Mouse (Mus musculus): Measurements from ENCODE around the gene Ppp3ca. TPM values are rescaled to one million over a fixed set of nuclear protein-coding genes. Genes with fewer than 3 reads are reported as not detected.

The Ppp3ca gene
- polyA plus RNA-seq, 1 experiment from 2014 or later, result 11.3 TPM

GRCm38 (mm10) chr3:136982021-136982420 lies 312.1 kb downstream of the Ppp3ca start:
- ATAC-seq (ENCODE audit: low read depth) (no peak), DNase-seq (no peak)
- Histone ChIP-seq H3K9me3 (replicated peaks) (no peaks in the 10 kb centered on the region), H3K27me3 (no peaks in the 10 kb centered on the region), H3K4me1 (replicated peaks) (no peaks in the 10 kb centered on the region), H3K4me3 (replicated peaks) (no peak overlapping the region), H3K9ac (no peak overlapping the region), H3K27ac (no peak overlapping the region), H3K4me2 (no peak overlapping the region), H3K36me3 (no peaks in the 10 kb centered on the region)
- 71% methylated on average over 11 of the region's 11 CpGs for WGBS (ENCODE audit: insufficient replicate concordance)

- no peak for DNase-seq
- WGBS (ENCODE audit: insufficient replicate concordance), result 40% methylated on average over 3 of the region's 3 CpGs
- ATAC-seq (ENCODE audit: low read depth), result no peak
Measured at GRCm38 (mm10) chr3:136986096-136986881, 316.4 kb downstream of the Ppp3ca start.

More at GRCm38 (mm10) chr3:136986096-136986881, 316.4 kb downstream of the Ppp3ca start:
- no peaks in the 10 kb centered on the region for H3K4me1 ChIP-seq (replicated peaks)
- H3K27ac ChIP-seq, result no peak overlapping the region
- no peak overlapping the region for H3K4me3 ChIP-seq (replicated peaks)
- no peaks in the 10 kb centered on the region for H3K27me3 ChIP-seq
- no peaks in the 10 kb centered on the region for H3K9me3 ChIP-seq (replicated peaks)
- H3K36me3 ChIP-seq, result no peaks in the 10 kb centered on the region
- H3K9ac ChIP-seq, result no peak overlapping the region
- no peak overlapping the region for H3K4me2 ChIP-seq

Small RNA genes lying within 50 kb of the gene (microRNA-seq; reads per million reads assigned to microRNA genes)
- not detected for gene Gm44327
